In genomic region chr7:16987541-16988149, GRCm38 (mm10) we compare ENCODE assay signal across 11 mouse cellular contexts. TPM values are rescaled to one million over a fixed set of nuclear protein-coding genes. Genes with fewer than 3 reads are reported as not detected.
DNase-seq lines count a peak whose midpoint lies in the region; ATAC-seq and TF ChIP-seq lines count a peak whose summit lies in the region.
"Had no signal": no experiment of that assay in that cellular context is flagged by ENCODE, and none has a peak within 500 bp of the region (broad histone marks: within the 10 kb centered on the region; RNA-seq: fewer than 3 reads in every experiment).

No protein-coding gene starts in this region.

- no peak overlapping the region for H3K4me2 ChIP-seq in intestine, embryonic 14.5 days (ENCODE audit: low read length)
- no peak overlapping the region for H3K4me2 ChIP-seq in intestine, postnatal 0 days (replicated peaks; ENCODE audit: low read depth)
- no peak overlapping the region for H3K4me2 ChIP-seq in embryonic facial prominence, embryonic 11.5 days (ENCODE audit: low read depth, low read length)
- H3K4me2 ChIP-seq in hindbrain, embryonic 12.5 days (replicated peaks): peak overlapping the region; percentile 9; the same call in 1 of the 2 replicates
- peak overlapping the region; percentile 33 for H3K4me2 ChIP-seq in midbrain, embryonic 14.5 days (ENCODE audit: low read length)

- no peak overlapping the region for H3K4me3 ChIP-seq in intestine, embryonic 14.5 days (ENCODE audit: low read depth, low read length)
- no peak overlapping the region for H3K4me3 ChIP-seq in intestine, postnatal 0 days (ENCODE audit: low read depth, low read length)
- no peak overlapping the region for H3K4me3 ChIP-seq in embryonic facial prominence, embryonic 11.5 days (ENCODE audit: low read depth, low read length)
- H3K4me3 ChIP-seq in hindbrain, embryonic 12.5 days: no peak overlapping the region
- H3K4me3 ChIP-seq in midbrain, embryonic 14.5 days (replicated peaks; ENCODE audit: low read depth, low read length): no peak overlapping the region

- H3K27me3 ChIP-seq in intestine, embryonic 14.5 days (replicated peaks; ENCODE audit: control insufficient read depth, insufficient read depth, low read length): no peaks in the 10 kb centered on the region
- H3K27me3 ChIP-seq in intestine, postnatal 0 days (replicated peaks; ENCODE audit: control insufficient read depth, insufficient read depth, low read length): no peaks in the 10 kb centered on the region
- H3K27me3 ChIP-seq in embryonic facial prominence, embryonic 11.5 days (ENCODE audit: control insufficient read depth, insufficient read depth, low read length): no peaks in the 10 kb centered on the region
- H3K27me3 ChIP-seq in hindbrain, embryonic 12.5 days: no peaks in the 10 kb centered on the region
- H3K27me3 ChIP-seq in midbrain, embryonic 14.5 days (ENCODE audit: control insufficient read depth, insufficient read depth, low read length): no peaks in the 10 kb centered on the region

- peak overlapping the region; percentile 44 for H3K27ac ChIP-seq in intestine, embryonic 14.5 days (ENCODE audit: low read depth)
- H3K27ac ChIP-seq in intestine, postnatal 0 days (ENCODE audit: low read depth, low read length): no peak overlapping the region
- peak overlapping the region; percentile 28; the same call in 1 of the 2 replicates for H3K27ac ChIP-seq in embryonic facial prominence, embryonic 11.5 days (replicated peaks; ENCODE audit: low read depth, low read length)
- peak overlapping the region; percentile 85 for H3K27ac ChIP-seq in hindbrain, embryonic 12.5 days
- peak overlapping the region; percentile 89 for H3K27ac ChIP-seq in midbrain, embryonic 14.5 days (replicated peaks; ENCODE audit: low read depth, low read length)
- H3K27ac ChIP-seq: macrophage had no signal

- H3K4me1 ChIP-seq in intestine, embryonic 14.5 days (replicated peaks; ENCODE audit: control insufficient read depth, insufficient read depth, low read length): peaks cover 42% of the 10 kb centered on the region
- H3K4me1 ChIP-seq in intestine, postnatal 0 days (replicated peaks; ENCODE audit: control insufficient read depth, insufficient read depth, low read length): 0 out of 2 replicates have a peak, but pooled peaks cover 7% of the 10 kb centered on the region
- peaks cover 7% of the 10 kb centered on the region; the same call in 1 of the 2 replicates for H3K4me1 ChIP-seq in embryonic facial prominence, embryonic 11.5 days (ENCODE audit: control insufficient read depth, insufficient read depth, low read length)
- peaks cover 59% of the 10 kb centered on the region for H3K4me1 ChIP-seq in hindbrain, embryonic 12.5 days
- H3K4me1 ChIP-seq in midbrain, embryonic 14.5 days (ENCODE audit: control insufficient read depth, insufficient read depth, low read length): peaks cover 38% of the 10 kb centered on the region

- WGBS in intestine, embryonic 14.5 days: 44% methylated on average over 7 of the region's 7 CpGs
- 48% methylated on average over 7 of the region's 7 CpGs for WGBS in intestine, postnatal 0 days
- 45% methylated on average over 7 of the region's 7 CpGs for WGBS in embryonic facial prominence, embryonic 11.5 days
- 41% methylated on average over 7 of the region's 7 CpGs for WGBS in hindbrain, embryonic 12.5 days
- 26% methylated on average over 7 of the region's 7 CpGs for WGBS in midbrain, embryonic 14.5 days

- H3K9ac ChIP-seq in intestine, embryonic 14.5 days (ENCODE audit: low read length): no peak overlapping the region
- no peak overlapping the region for H3K9ac ChIP-seq in intestine, postnatal 0 days (ENCODE audit: low read depth, low read length)
- H3K9ac ChIP-seq in embryonic facial prominence, embryonic 11.5 days (replicated peaks; ENCODE audit: low read length): no peak overlapping the region
- peak overlapping the region; percentile 28; the same call in 1 of the 2 replicates for H3K9ac ChIP-seq in hindbrain, embryonic 12.5 days
- peak overlapping the region; percentile 34; the same call in 1 of the 2 replicates for H3K9ac ChIP-seq in midbrain, embryonic 14.5 days (replicated peaks; ENCODE audit: low read length)

- TF ChIP-seq CTCF in intestine, postnatal 0 days (IDR thresholded peaks at IDR 0.05; ENCODE audit: low read depth): no peak

- no peaks in the 10 kb centered on the region for H3K36me3 ChIP-seq in intestine, embryonic 14.5 days (ENCODE audit: control insufficient read depth, insufficient read depth, low read length)
- no peaks in the 10 kb centered on the region; the same call in 1 of the 2 replicates for H3K36me3 ChIP-seq in intestine, postnatal 0 days (ENCODE audit: control insufficient read depth, insufficient read depth)
- H3K36me3 ChIP-seq in embryonic facial prominence, embryonic 11.5 days (replicated peaks; ENCODE audit: control insufficient read depth, insufficient read depth, low read depth, low read length): no peaks in the 10 kb centered on the region
- no peaks in the 10 kb centered on the region for H3K36me3 ChIP-seq in hindbrain, embryonic 12.5 days
- H3K36me3 ChIP-seq in midbrain, embryonic 14.5 days (ENCODE audit: control insufficient read depth, insufficient read depth, low read length): no peaks in the 10 kb centered on the region

- ATAC-seq in intestine, embryonic 14.5 days (replicated peaks; ENCODE audit: low FRiP score, low TSS enrichment, low read depth): no peak
- ATAC-seq in intestine, postnatal 0 days: no peak
- no peak for ATAC-seq in embryonic facial prominence, embryonic 11.5 days (replicated peaks; ENCODE audit: insufficient number of reproducible peaks, low FRiP score, low TSS enrichment, low read depth)
- ATAC-seq in hindbrain, embryonic 12.5 days (ENCODE audit: low FRiP score): 0 out of 2 replicates have a peak, but pooled peaks have one; percentile 15
- ATAC-seq in midbrain, embryonic 14.5 days (ENCODE audit: low FRiP score, low TSS enrichment): peak; percentile 51; the same call in 1 of the 2 replicates
- ATAC-seq in activated CD4-positive, CD25-positive, alpha-beta regulatory T cell, adult 4 months: no peak

- H3K9me3 ChIP-seq in intestine, embryonic 14.5 days (ENCODE audit: control insufficient read depth, low read length): no peaks in the 10 kb centered on the region
- H3K9me3 ChIP-seq in intestine, postnatal 0 days (ENCODE audit: control insufficient read depth): no peaks in the 10 kb centered on the region
- no peaks in the 10 kb centered on the region; the same call in 1 of the 2 replicates for H3K9me3 ChIP-seq in embryonic facial prominence, embryonic 11.5 days (replicated peaks; ENCODE audit: control insufficient read depth, low read length)
- no peaks in the 10 kb centered on the region for H3K9me3 ChIP-seq in hindbrain, embryonic 12.5 days (replicated peaks)
- no peaks in the 10 kb centered on the region for H3K9me3 ChIP-seq in midbrain, embryonic 14.5 days (ENCODE audit: control insufficient read depth, low read length)

- DNase-seq in intestine, embryonic 14.5 days (ENCODE audit: low spot score): no peak
- DNase-seq in embryonic facial prominence, embryonic 11.5 days (ENCODE audit: low spot score): no peak
- DNase-seq in midbrain, embryonic 14.5 days: peak; percentile 71
- no peak for DNase-seq in spleen, postnatal 36 days (ENCODE audit: low spot score in 2 of 2)
- no peak for DNase-seq in natural killer cell, adult 2 months (ENCODE audit: low spot score in 2 of 2)
- DNase-seq: right cerebral cortex, postnatal 25 days; thymus, postnatal 25 days had no signal

RNA-seq across cellular contexts. Expression of gene Gm42372, which starts 4.8 kb away (rescaled TPM):
- 0.51 and 0.62 TPM in 2 replicates for polyA plus RNA-seq in intestine, embryonic 14.5 days (2014; fragmentation: Nextera tagmentation; extraction: Ambion mirVana)
- 0.09 and 0.10 TPM in 2 replicates for polyA plus RNA-seq in intestine, postnatal 0 days (2015; fragmentation: Nextera tagmentation; extraction: Ambion mirVana)
- polyA plus RNA-seq in embryonic facial prominence, embryonic 11.5 days (2014; fragmentation: Nextera tagmentation; extraction: Ambion mirVana): 0.52 and 0.63 TPM in 2 replicates
- 1.0 and 1.7 TPM in 2 replicates for polyA plus RNA-seq in hindbrain, embryonic 12.5 days (2016; fragmentation: Nextera tagmentation; extraction: Ambion mirVana)
- 6.4 and 8.7 TPM in 2 replicates for polyA plus RNA-seq in midbrain, embryonic 14.5 days (2014; fragmentation: Nextera tagmentation; extraction: Ambion mirVana)
- 1 to 10 TPM; 3.6 to 4.2 TPM for polyA plus RNA-seq in activated CD4-positive, CD25-positive, alpha-beta regulatory T cell, adult 4 months (2017; shearing (Covaris generic))
- polyA plus RNA-seq: macrophage had no signal

RNA-seq across cellular contexts. Expression of gene Ccdc8, which starts 4.9 kb away (rescaled TPM):
- polyA plus RNA-seq in intestine, embryonic 14.5 days (2014; fragmentation: Nextera tagmentation; extraction: Ambion mirVana): 24.1 and 26.0 TPM in 2 replicates
- polyA plus RNA-seq in intestine, postnatal 0 days (2015; fragmentation: Nextera tagmentation; extraction: Ambion mirVana): 3.6 and 4.0 TPM in 2 replicates
- polyA plus RNA-seq in embryonic facial prominence, embryonic 11.5 days (2014; fragmentation: Nextera tagmentation; extraction: Ambion mirVana): 15.9 and 17.1 TPM in 2 replicates
- 9.2 and 10.4 TPM in 2 replicates for polyA plus RNA-seq in hindbrain, embryonic 12.5 days (2016; fragmentation: Nextera tagmentation; extraction: Ambion mirVana)
- 3.1 and 4.5 TPM in 2 replicates for polyA plus RNA-seq in midbrain, embryonic 14.5 days (2014; fragmentation: Nextera tagmentation; extraction: Ambion mirVana)
- polyA plus RNA-seq in activated CD4-positive, CD25-positive, alpha-beta regulatory T cell, adult 4 months (2017; shearing (Covaris generic)): under 1 TPM in 1 of 2 experiments, not detected in 1; 0.16 TPM

RNA-seq across cellular contexts. Expression of gene Pnmal1, which starts 28.2 kb away (rescaled TPM):
- 3.7 and 4.1 TPM in 2 replicates for polyA plus RNA-seq in intestine, embryonic 14.5 days (2014; fragmentation: Nextera tagmentation; extraction: Ambion mirVana)
- 2.0 and 2.2 TPM in 2 replicates for polyA plus RNA-seq in intestine, postnatal 0 days (2015; fragmentation: Nextera tagmentation; extraction: Ambion mirVana)
- 5.3 and 6.6 TPM in 2 replicates for polyA plus RNA-seq in embryonic facial prominence, embryonic 11.5 days (2014; fragmentation: Nextera tagmentation; extraction: Ambion mirVana)
- polyA plus RNA-seq in hindbrain, embryonic 12.5 days (2016; fragmentation: Nextera tagmentation; extraction: Ambion mirVana): 24.0 and 27.3 TPM in 2 replicates
- 60.8 and 69.8 TPM in 2 replicates for polyA plus RNA-seq in midbrain, embryonic 14.5 days (2014; fragmentation: Nextera tagmentation; extraction: Ambion mirVana)
- not detected for polyA plus RNA-seq in activated CD4-positive, CD25-positive, alpha-beta regulatory T cell, adult 4 months (2017; shearing (Covaris generic))
- polyA plus RNA-seq: macrophage had no signal

RNA-seq across cellular contexts. Expression of gene Ppp5c, which starts 40.1 kb away (rescaled TPM):
- 101 and 103 TPM in 2 replicates for polyA plus RNA-seq in intestine, embryonic 14.5 days (2014; fragmentation: Nextera tagmentation; extraction: Ambion mirVana)
- polyA plus RNA-seq in intestine, postnatal 0 days (2015; fragmentation: Nextera tagmentation; extraction: Ambion mirVana): 44.4 and 45.0 TPM in 2 replicates
- 100 and 102 TPM in 2 replicates for polyA plus RNA-seq in embryonic facial prominence, embryonic 11.5 days (2014; fragmentation: Nextera tagmentation; extraction: Ambion mirVana)
- polyA plus RNA-seq in hindbrain, embryonic 12.5 days (2016; fragmentation: Nextera tagmentation; extraction: Ambion mirVana): 101 and 102 TPM in 2 replicates
- polyA plus RNA-seq in midbrain, embryonic 14.5 days (2014; fragmentation: Nextera tagmentation; extraction: Ambion mirVana): 112 and 118 TPM in 2 replicates
- 10 to 100 TPM; 49.6 to 63.3 TPM for polyA plus RNA-seq in activated CD4-positive, CD25-positive, alpha-beta regulatory T cell, adult 4 months (2017; shearing (Covaris generic))

RNA-seq across cellular contexts. Expression of gene Pnmal2, which starts 43.2 kb away (rescaled TPM):
- polyA plus RNA-seq in intestine, embryonic 14.5 days (2014; fragmentation: Nextera tagmentation; extraction: Ambion mirVana): 4.1 and 5.3 TPM in 2 replicates
- polyA plus RNA-seq in intestine, postnatal 0 days (2015; fragmentation: Nextera tagmentation; extraction: Ambion mirVana): 3.3 and 3.6 TPM in 2 replicates
- 3.7 and 4.2 TPM in 2 replicates for polyA plus RNA-seq in embryonic facial prominence, embryonic 11.5 days (2014; fragmentation: Nextera tagmentation; extraction: Ambion mirVana)
- polyA plus RNA-seq in hindbrain, embryonic 12.5 days (2016; fragmentation: Nextera tagmentation; extraction: Ambion mirVana): 55.6 and 60.3 TPM in 2 replicates
- polyA plus RNA-seq in midbrain, embryonic 14.5 days (2014; fragmentation: Nextera tagmentation; extraction: Ambion mirVana): 115 and 116 TPM in 2 replicates
- not detected for polyA plus RNA-seq in activated CD4-positive, CD25-positive, alpha-beta regulatory T cell, adult 4 months (2017; shearing (Covaris generic))
- polyA plus RNA-seq: macrophage had no signal

Comparison
In these comparisons a context has a peak if more than half of its experiments do, and no peak if none do; other contexts are left out.
1. ATAC-seq: peak in hindbrain, embryonic 12.5 days (single experiment) and midbrain, embryonic 14.5 days (single experiment); none in intestine, embryonic 14.5 days (single experiment), intestine, postnatal 0 days (single experiment), embryonic facial prominence, embryonic 11.5 days (single experiment) and activated CD4-positive, CD25-positive, alpha-beta regulatory T cell, adult 4 months (single experiment).
2. H3K4me2 ChIP-seq: peak in hindbrain, embryonic 12.5 days (single experiment) and midbrain, embryonic 14.5 days (single experiment); none in intestine, embryonic 14.5 days (single experiment), intestine, postnatal 0 days (single experiment) and embryonic facial prominence, embryonic 11.5 days (single experiment).
3. H3K9ac ChIP-seq: peak in hindbrain, embryonic 12.5 days (single experiment) and midbrain, embryonic 14.5 days (single experiment); none in intestine, embryonic 14.5 days (single experiment), intestine, postnatal 0 days (single experiment) and embryonic facial prominence, embryonic 11.5 days (single experiment).